Mouse (Mus musculus) megakaryocyte, embryonic 14.5 days (primary cell): ENCODE data around the gene Ly6g6e.

Experiments
- FLI1 ChIP-seq: IDR thresholded peaks from 2 replicates; pipeline ENCODE4 v1.6.1; 2012; ENCODE audit warnings: low read length, inconsistent platforms, mixed read lengths
- GATA1 ChIP-seq: IDR thresholded peaks from 3 replicates; pipeline ENCODE4 v1.6.1; 2012; ENCODE audit warnings: mixed read lengths, low read length, inconsistent platforms, borderline replicate concordance

DNA sequence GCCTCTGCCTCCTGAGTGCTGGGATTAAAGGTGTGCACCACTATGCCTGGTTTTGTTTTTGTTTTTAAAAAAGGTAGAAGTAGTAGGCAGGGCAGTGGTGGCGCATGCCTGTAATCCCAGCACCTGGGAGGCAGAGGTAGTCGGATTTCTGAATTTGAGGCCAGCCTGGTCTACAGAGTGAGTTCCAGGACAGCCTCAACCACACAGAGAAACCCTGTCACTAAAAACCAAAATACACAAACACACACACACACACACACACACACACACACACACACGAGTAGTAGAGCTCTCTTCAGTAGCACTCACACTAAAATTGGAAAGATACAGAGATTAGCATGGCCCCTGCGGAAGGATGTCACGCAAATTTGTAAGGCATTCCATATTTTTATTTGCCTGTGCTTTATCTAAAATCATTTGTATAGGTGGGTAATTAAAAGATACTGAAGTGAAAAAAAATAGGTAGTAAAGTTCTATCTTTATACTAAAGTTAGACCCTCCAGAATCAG is 27.7 kb upstream of the Ly6g6e start:
- TF ChIP-seq GATA1 = no peak
- TF ChIP-seq FLI1 = no peak
